Mouse (Mus musculus) heart, adult 8-10 months (tissue): Measurements from ENCODE around the gene Cfap73. TPM values are rescaled to one million over a fixed set of nuclear protein-coding genes. Genes with fewer than 3 reads are reported as not detected.

Experiments
- DNase-seq: peaks from one replicate; pipeline ENCODE4 v3.0.0; 2022; ENCODE audit warnings: low spot score
- total RNA-seq, 4 experiments: library from RNA; stranded (reverse); gene quantifications; 2 replicates each; pipeline ENCODE4 v1.2.4; 2022

Cfap73 gene
- total RNA-seq = not detected

DNA sequence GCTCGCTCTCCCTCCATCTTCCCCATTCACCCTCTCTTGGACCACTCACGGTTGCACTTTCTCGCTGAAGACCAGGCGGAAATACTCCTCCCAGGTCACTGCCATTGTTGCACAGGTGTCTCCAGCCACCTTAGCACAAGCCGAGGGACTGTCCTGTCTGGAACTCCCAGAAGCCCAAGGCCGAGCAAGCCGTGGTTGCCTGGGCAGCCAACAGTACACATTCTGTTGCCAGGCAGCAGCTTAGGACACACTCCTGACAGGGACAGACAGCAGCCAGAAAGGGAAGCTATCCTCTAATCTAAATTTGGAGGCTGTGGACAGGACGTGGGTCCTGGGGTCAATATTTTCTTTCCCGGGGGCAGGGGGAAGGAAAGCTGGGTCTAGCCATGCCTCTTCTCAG, at the start of gene Cfap73:
Cfap73 (minus strand) TSS at position 105 of the 400 bp plus-strand sequence.
- DNase-seq = no peak

DNA sequence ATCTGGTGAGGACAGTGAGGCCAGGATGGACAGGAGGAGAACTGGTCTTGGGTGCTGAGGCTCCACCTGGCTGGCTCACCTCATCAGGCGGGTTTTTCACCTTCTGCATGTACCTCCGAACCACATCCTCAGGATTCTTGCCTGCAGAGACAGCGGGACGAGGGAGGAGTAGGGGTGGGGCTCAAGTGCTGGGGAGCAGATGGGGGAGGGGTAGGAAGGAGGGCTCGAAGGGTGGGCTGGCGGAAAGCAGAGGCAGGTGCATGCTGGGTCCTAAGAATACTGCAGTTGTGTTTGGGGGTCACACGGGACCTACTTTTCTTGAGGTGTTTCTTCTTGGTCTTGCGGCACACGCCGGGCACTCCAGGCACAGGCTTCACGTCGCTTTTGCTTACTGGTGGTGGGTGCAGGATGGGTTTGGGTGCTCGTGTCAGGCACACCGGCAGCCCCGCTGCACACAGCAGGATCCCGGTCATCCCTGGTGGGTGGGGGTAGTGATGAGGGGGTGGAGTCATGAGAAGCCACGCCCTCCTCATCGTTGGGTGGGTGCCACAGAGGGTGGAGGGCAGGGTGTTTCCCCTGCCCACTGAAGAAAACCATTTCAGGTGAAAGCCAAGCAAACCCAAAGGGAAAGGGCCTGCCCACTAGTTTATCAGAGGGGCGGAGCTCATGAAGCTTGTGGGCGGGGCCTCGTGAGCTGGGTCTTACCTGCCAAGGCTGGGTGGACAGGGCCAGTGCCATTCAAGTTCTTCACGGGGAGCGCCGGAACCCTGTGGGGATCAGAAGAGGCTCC, 49.1 kb upstream of the Cfap73 start:
- DNase-seq = no peak

DNA sequence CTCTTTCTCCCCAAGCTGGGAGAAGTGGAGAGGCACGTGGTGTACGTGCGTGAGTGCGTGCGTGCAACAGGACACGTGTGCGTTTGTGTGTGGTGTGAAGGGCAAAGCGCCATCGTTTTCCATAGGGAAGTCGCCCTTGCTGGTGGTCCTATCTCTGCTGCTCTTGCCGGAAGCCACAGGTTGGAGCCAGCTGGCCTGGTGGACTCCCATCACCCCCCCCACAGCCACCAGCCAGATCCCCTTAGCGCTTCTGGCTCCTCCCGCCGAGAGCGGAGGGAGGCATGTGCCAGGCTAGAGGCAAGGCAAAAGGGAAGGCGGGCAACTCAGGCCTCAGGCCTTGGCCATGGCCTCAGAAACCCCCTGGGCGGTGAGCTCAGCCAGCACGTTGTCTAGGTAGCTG, 46.9 kb upstream of the Cfap73 start:
- no peak for DNase-seq

DNA sequence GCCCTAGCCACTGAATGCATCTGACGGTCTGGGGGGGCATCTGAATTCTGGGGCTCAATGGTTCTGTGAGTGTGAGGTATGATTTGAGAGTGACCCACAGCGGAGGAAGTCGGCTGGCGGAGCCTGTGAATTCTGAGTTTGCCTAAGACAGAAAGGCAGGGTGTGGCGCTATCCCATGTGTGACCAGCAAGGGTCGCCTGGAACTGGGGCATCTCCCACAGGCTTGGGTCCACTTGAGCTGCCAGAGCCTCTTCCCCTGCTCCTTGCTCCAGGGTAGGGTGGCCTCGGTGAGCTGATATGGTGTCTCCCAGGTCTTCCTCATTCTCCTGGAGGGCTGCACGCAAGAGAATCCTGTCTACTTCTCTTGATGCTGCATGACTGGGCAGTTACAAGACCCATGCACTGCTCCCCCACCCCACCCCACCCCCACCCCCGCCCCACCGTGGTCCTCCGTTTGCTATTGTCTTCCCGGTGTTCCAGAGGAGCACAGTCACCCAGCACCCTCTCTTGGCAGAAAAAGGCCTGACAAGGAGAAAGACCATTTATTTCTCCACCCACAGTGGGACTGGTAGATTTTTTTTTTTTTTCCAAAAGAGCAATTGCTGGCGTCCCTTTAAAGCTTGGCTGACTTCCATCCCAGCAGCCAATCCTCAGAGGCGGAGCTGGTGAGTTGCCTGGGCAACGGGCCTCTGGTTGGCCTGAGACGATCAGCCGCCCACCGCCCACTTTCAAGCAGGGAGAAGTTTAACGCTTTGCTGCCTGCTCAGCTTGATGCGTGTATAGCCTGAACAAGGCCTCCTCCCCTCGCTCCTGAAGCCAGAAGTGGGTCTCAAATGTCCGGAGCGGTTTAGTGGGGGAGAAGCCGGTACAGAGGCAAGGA, 45.9 kb upstream of the Cfap73 start:
- no peak for DNase-seq

DNA sequence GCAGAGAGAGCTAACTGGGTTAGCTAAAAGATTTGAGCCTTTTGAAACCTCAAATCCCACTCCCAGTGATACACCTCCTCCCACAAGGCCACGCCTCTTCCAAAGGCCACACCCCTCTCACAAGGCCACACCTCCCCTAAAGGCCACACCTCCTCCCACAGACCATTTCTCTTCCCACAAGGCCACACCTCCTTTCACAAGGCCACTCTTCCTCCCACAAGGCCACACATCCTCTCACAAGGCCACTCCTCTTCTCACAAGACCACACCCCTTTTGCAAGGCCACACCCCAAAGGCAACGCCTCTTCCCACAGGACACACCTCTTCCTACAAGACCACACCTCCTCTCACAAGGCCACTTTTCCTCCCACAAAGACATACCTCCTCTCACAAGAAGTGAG, 43.5 kb upstream of the Cfap73 start:
- no peak for DNase-seq

DNA sequence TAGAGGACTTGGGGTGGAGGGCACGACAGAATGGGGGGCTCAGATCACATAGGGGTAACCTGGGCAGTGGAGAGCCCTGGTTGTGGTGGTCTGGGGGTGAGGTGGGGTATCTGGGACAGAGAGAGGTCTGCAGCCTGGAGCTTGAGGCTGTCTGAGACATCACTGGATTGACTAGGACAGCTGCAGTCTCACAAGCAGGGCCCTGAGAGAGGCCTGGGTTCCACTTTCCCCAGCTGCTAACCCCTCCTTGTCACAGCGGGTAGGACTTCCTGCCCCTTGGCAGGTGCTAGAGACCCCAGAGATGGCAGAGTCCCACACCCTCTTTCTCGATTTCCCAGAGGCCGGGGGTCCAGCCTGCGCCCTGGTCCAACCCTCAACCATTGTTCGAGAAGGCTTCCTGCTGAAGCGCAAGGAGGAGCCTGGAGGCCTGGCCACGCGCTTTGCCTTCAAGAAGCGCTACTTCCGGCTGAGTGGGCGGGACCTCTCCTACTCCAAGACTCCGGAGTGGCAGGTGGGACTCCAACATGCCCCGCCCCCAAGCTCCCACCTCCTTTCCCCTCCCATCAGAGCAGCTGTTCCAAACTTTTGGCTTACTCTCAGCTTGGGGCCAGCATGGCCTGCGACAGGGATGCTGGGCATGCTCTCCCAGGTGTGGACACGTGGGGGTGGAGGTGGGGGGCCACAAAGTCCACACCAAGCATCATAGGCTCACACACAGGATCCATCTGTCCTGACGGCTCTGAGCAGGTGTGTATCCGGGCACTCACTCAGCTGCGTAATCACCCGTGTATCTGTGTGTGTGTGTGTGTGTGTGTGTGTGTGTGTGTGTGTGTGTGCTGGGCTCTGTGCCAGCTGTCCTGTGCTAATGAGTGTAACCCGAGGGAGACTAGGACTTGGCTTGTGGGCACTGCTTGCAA, 40.5 kb upstream of the Cfap73 start:
- DNase-seq = no peak

DNA sequence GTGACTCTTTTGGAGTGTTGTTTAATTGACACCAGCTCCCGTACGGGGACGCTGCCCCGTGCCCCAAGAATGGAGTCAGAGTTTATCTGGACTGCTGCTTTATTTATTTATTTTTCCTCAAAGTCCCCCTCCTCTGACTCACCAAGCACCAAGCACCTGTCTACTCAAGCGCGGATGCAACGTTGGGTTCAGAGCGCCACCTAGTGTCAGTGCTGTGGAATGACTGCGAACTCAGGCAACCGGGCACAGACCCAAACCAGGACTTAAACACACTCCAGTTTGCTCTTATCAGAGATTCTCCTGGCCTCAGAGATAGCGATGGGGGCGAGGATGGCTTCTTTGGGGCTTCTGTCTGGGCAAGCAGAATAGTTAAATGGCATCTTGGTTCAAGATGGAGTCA, 39.6 kb upstream of the Cfap73 start:
- peak; percentile 36 for DNase-seq

DNA sequence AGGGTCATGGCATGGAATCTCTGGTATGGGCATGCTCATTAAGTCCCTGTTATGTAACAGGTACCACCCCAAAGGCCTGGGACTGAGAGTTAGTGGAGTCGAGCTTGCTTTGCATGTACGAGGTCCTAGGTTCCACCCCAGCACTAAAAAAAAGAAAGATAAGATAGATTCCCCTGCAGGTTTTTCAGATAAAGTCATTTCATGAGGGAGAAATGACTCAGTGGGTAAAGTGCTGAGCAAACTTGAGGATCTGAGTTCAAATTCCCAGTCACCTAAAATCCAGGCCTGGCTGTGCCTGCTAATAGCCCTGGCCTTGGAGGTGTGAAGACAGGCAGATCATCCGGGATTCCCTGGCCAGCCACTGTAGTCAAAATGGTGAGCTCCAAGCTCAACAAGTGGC, 37.8 kb upstream of the Cfap73 start:
- no peak for DNase-seq

DNA sequence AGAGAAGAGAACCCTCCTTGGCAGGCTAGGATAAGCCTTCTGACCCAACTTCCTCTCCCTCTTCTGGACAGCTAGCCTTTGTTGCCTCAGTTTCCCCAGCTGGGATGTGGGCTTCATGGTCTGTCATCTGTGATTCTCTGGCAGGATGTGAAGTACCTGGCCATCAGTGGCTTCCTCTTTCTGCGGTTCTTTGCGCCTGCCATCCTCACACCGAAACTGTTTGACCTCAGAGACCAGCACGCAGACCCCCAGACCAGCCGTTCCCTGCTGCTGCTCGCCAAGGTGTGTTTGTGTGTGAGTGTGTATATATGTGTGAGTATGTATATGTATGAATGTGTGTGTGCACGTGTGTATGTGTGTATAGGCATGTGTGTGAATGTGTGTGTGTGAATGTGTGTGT, 36.1 kb upstream of the Cfap73 start:
- DNase-seq = no peak

DNA sequence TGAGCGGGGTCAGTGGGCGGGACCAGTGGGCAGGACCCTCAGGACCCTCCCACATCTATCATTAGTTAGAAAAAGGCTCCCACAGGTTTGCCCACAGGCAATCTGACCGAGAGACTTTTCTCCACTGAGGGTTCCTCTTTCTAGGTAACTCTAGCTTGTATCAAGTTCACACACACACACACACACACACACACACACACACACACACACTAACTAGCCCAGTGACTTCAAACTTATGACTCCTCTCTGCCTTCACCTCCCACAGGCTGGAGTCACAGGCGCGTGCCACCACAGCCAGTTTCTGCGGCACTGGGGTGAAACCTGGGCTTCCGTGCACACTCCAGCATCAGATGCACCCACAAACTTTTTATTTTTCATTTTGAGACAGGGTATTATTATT, 34.7 kb upstream of the Cfap73 start:
- DNase-seq = no peak

DNA sequence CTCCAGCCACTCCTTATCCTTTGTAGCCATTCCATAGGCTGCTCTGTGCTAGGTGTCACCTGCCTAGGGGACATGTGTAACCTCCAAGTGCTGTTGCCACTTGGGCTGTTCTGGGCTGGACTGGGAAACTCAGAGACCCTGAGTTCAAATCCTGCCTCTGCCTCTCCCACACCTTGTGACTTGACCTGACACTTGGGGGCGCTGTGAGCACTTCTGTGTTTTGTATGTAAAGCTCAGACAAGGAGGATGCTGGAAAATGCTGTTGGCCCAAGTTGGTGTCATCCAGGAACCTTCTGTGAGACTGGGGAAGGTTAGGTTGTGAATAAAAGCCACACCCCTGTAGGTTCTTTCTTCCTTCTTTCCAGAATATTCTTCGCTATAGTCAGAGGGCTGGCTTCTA, 30.9 kb upstream of the Cfap73 start:
- DNase-seq = no peak

DNA sequence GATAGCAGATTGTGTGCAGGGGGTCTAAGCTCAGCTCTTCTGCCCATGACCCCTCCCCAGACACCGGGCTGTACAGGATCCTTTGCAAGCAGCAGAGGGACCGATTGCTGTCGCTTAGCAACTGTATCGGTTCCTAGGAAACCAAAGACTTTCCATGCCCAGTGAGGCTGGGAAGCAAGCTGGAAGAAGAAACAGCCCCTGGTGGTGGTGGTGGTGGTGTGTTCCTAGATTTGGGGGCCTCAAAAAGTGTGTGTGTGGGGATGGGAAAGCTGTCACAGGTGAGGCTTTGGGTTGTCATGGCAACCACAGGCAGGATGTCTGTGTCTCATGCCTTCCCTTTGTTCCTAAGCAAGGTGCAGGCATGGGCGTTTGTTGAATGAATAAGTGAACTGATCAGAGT, 26.8 kb upstream of the Cfap73 start:
- DNase-seq = no peak

DNA sequence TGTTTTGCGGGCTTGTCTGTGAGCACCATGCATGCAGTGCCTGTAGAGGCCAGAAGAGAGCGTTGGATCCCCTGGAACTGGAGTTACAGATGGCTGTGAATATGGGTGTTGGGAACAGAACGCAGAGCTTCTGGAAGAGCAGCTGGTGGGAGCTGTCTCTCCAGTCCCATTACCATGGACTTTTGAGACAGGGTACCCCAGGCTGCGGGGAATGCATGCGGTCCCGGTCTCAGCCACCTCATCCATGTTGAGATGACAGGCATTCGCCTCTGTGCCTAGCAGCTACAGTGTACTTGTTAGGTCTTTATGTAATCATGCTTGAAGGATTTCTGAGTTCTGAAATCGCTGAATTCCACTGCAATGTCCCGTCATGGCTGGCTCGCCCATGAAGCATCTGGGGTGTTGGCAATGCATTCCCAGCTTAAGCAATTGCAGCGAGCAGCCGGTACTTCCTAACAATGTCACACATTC, 22.3 kb upstream of the Cfap73 start:
- DNase-seq = no peak

DNA sequence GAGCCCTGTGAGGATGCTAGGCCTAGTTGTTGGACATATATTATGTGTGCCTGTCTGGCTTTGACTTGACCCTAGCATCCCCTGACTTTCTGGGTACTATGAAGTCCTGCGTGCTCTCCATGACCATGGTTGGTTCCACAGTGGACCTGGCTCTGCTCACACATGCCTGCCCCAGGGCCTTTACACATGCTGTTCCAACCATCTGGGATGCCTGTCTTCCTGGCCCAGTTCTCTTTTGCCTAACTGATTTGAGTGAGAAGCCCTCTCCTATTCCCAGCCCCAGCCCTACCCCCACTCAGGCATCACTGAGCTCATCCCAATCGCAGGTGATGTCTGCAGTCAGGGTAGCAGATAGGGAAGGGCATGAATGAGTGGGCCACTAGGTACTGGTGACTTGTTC, 19.8 kb upstream of the Cfap73 start:
- DNase-seq = no peak

DNA sequence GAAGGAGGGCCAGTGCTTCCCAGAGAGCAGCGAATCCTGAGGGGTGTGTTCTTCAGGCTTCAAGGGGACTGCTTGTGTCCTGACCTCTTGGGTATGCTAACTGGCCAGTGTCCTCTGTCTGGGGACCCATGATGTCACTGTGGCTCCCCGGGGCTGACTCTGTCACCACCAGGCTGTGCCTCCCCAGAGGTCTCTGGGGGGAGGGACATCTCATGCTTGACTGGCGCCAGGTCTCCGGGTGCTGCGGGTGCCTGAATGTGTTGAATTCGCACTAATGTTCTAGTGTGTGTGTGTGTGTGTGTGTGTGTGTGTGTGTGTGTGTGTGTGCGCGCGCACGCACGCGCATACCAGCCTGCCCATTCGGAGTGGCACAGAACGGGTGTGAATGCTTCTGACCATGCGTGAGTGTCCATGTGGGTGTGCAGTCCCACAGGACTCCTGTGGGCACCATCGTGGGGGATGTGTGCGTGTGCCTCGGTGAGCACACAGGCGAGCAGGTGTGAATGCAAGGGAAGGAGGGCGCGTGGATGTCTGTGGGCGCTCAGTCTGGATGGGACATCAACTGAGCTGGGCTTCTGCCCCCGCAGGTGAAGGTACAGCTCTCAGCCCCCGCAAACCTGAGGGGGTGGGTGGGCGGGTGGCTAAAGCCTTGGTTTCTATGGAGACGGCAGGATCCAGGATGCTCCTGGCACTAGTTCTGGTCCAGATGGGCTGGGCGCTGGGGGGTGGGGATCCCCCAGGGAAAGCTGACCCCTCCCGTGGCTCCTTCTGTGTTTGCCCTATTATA, 19.1 kb upstream of the Cfap73 start:
- DNase-seq = no peak

DNA sequence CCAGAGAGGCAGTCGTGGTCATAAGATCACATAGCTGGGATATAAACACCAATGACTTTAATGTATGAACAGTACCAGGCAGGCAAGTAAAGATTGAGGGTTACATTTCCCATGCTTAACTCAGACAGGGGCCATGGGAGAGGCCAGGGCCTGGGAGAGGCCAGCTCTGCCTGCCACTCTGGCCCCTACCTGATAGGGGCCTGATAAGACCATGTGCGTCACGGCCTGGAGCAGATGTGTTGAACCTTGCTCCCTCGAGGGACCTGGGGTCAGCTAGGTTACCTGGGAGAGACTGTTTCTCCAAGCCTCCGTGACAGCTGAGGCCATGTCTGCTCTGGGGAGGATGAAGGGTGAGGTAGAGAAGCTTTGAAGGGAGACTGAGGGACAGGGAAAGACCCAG, 17.2 kb upstream of the Cfap73 start:
- DNase-seq = no peak

DNA sequence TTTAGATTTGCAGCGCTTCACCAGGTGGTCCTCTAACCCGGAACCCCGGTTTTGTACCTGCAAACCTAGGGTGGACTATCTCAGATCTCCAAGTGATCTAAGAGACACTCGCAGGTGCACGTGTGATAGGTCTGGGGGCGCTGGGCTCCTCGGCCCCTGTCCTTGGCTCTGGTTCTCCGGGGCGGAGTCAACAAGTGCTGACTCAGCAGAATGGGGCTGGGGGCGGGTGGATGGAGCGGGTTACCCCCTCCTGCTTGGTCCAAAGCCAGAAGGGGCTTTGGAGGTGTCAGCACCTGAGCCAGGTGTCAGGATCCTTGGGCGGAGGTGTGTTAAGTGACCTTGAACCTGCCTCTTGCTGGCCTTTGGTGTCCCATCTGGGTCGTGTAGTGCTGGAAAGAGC, 15.9 kb upstream of the Cfap73 start:
- no peak for DNase-seq

DNA sequence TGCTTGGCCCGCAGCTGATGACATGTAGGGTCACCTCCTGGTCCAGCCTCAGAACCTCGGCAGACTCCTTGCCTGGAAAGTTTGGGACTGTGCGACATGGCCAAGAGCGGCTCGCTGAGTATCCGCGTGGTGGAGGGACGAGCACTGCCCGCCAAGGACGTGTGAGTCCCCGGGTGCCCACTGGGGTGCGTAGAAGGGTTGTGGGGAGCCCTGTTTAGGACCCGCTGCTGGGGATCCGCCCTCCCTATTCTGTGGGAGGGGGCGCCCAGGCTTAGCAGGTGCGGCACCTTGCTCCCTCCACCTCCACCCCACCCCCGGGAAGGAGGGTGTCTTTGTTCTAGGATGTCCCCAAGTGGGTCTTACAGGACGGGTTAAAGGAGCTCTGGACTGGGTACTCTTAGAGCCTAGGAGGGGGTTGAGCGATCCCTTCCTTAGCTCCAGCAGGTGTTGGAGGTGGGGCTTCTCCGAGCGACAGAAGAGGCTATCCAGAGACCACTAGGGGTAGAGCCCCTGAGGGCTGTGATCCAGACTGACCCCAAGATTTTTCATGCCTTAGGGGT, 15.4 kb upstream of the Cfap73 start:
- DNase-seq = no peak

DNA sequence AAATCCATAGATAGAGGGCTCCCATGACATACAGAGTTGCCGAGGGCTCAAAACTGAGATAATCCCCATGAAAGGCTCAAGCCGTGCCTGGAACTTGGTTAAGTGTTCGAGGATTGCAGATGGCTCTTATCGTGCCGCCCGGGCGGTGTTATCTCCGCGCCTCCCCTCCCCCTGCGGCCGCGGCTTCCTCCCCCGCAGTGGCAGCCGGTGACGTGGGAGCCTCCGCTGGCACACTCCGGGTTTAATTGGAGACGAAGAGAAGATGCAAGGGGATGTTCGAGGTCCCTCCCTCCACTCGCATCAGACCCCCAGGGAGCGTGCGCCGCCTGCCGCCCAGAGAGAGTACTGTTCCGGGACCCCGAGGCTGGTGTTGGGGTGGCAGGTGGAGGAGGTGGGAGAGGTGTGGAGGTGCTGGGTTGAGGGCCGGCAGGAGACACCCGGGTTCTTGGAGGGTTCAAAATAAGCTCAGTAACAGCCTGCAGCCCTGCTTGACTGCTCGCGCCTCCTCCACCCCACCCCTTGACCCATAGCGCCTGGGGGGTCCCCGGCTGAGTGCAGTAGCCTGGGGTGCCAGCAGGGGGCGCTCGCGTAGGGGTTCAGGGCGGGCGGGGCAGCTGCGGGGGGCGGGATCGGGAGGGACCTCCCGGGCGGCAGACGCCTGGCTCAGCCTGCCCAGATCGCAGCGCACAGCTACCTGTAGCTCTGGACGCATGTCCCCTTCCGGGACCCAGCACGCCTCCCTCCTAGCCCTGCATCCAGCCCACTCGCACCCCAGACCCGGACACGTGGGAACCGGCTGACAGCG, 14.7 kb upstream of the Cfap73 start, which contains the start of gene Rasal1:
Rasal1 (plus strand) TSS at position 244 of the 805 bp plus-strand sequence.
- no peak for DNase-seq
